In genomic region chr13:9760057-9760456, GRCm38 (mm10) we compare ENCODE assay signal across 1 mouse cellular context.
TF ChIP-seq lines count a peak whose summit lies in the region.

No protein-coding gene starts in this region.

TF ChIP-seq in CH12.LX, 34 proteins besides CTCF, POLR2A, EP300 and RAD21 (continued from another document):
- TF ChIP-seq PAX5 (IDR thresholded peaks at IDR 0.05; ENCODE audit: low read length) = no peak
